Mouse (Mus musculus) spleen, adult 2 months (tissue): ENCODE measurements around the gene Pfkfb3.

Experiments
- CTCF ChIP-seq: fragments of 200-500 bp; IDR thresholded peaks from 2 replicates; pipeline ENCODE4 v1.5.1; 2011; ENCODE audit warnings: mild to moderate bottlenecking, inconsistent platforms; ENCODE audit not compliant: insufficient read depth, insufficient read length, insufficient replicate concordance; ENCODE audit errors: extremely low read depth
- POLR2A ChIP-seq: fragments of 200-500 bp; IDR thresholded peaks from 2 replicates; pipeline ENCODE4 v1.6.1; 2011; ENCODE audit warnings: low read depth, low read length, inconsistent platforms

DNA sequence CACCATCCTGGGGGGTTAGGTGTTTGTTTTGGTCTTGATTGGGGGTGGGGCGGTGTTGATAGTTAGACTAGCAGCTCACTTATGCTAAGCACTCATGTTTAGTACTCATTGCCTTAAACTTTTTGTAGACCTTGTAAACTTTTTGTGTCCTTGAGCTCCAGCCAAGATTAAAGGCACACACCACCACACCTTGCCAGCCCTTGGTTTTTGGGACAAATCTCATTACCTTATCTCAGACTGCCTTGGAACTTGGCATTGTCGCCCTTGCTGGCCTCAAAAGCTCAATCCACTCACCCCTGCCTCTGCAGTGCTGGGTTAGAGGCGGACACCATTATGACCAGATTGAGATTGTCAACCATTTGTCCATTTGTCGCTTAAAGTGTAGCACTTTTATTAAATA is 125.3 kb downstream of the Pfkfb3 start:
- no peak for TF ChIP-seq CTCF
- TF ChIP-seq POLR2A = no peak
